Mouse (Mus musculus): ENCODE results near the gene Odf3b. TPM values are rescaled to one million over a fixed set of nuclear protein-coding genes. Genes with fewer than 3 reads are reported as not detected.

Gene Odf3b
- polyA plus RNA-seq, 1 experiment from 2014 or later, result 1.0 TPM

- H3K36me3 ChIP-seq (ENCODE audit: control insufficient read depth, insufficient read depth, low read length), result peaks cover 34% of the 10 kb centered on the region
- H3K27ac ChIP-seq (ENCODE audit: low read depth, low read length), result no peak overlapping the region
- peak overlapping the region; percentile 63; the same call in 1 of the 2 replicates for H3K4me3 ChIP-seq (ENCODE audit: low read depth, low read length)
- 86% methylated on average over 7 of the region's 7 CpGs for WGBS
- H3K9me3 ChIP-seq (ENCODE audit: control insufficient read depth, low read length), result no peaks in the 10 kb centered on the region
- H3K27me3 ChIP-seq (ENCODE audit: control insufficient read depth, insufficient read depth, low read length), result peaks cover 14% of the 10 kb centered on the region
- peak overlapping the region; percentile 71; the same call in 1 of the 2 replicates for H3K4me2 ChIP-seq (ENCODE audit: low read depth)
- DNase-seq (ENCODE audit: low spot score), result no peak
- H3K4me1 ChIP-seq (ENCODE audit: control insufficient read depth, insufficient read depth, low read length), result 0 out of 2 replicates have a peak, but pooled peaks cover 6% of the 10 kb centered on the region
- no peak for ATAC-seq (ENCODE audit: insufficient read depth, low FRiP score, low TSS enrichment)
- no peak overlapping the region for H3K9ac ChIP-seq (ENCODE audit: low read length)
These were observed 6.5 kb downstream of the Odf3b start for GRCm38 (mm10) chr15:89372536-89372935.

DNA sequence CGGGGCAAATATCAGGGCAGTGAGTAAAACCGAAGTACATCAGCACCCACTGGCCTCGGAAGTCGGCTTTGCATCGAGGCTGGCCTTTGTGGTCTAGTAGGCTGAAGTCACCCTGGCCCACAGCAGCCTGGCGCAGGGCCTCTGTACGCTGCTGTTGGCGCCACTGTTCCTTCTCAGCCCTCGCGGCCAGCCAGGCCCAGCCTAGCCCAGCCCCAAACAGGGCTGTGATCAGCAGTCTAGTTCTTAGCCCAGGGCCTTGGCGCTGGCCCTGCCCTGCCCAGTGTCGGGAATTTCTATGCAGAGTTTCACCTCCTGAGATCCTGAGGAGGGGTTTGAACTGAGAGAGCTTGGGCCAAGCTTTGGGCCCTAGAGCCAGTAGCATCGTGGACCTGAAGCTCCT is 7.0 kb downstream of the Odf3b start:
- no peaks in the 10 kb centered on the region for H3K9me3 ChIP-seq (ENCODE audit: control insufficient read depth, low read length)
- H3K4me3 ChIP-seq (ENCODE audit: low read depth, low read length), result no peak overlapping the region
- H3K27me3 ChIP-seq (ENCODE audit: control insufficient read depth, insufficient read depth, low read length), result peaks cover 10% of the 10 kb centered on the region
- H3K4me2 ChIP-seq (ENCODE audit: low read depth), result no peak overlapping the region; the same call in 1 of the 2 replicates
- 0 out of 2 replicates have a peak, but pooled peaks cover 6% of the 10 kb centered on the region for H3K4me1 ChIP-seq (ENCODE audit: control insufficient read depth, insufficient read depth, low read length)
- H3K27ac ChIP-seq (ENCODE audit: low read depth, low read length), result no peak overlapping the region
- H3K36me3 ChIP-seq (ENCODE audit: control insufficient read depth, insufficient read depth, low read length), result peaks cover 34% of the 10 kb centered on the region
- no peak for DNase-seq (ENCODE audit: low spot score)
- no peak overlapping the region for H3K9ac ChIP-seq (ENCODE audit: low read length)
- ATAC-seq (ENCODE audit: insufficient read depth, low FRiP score, low TSS enrichment), result no peak
- 92% methylated on average over 13 of the region's 13 CpGs for WGBS

DNA sequence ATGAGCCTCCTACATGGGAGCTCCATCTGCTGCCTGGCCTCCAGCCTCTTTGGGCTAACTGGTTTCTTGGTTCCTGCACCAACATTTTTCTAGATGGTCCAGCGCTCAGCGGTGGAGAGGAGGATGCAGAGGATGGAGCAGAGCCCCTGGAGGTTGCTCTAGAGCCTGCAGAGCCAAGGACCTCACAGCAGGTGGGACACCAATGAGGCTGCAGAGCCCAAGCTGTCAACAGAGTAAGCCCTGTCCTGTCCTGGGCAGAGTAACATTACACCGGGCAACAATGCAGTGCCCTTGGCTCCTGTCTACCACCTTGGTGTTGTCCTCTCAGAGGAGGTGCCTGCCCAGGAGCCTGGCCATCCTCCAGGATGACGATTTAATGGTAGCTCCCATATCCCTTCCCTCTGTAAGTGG is 13.9 kb downstream of the Odf3b start:
- no peak overlapping the region for H3K4me2 ChIP-seq (ENCODE audit: low read depth)
- no peak overlapping the region for H3K4me3 ChIP-seq (ENCODE audit: low read depth, low read length)
- no peak overlapping the region for H3K27ac ChIP-seq (ENCODE audit: low read depth, low read length)
- no peaks in the 10 kb centered on the region for H3K9me3 ChIP-seq (ENCODE audit: control insufficient read depth, low read length)
- ATAC-seq (ENCODE audit: insufficient read depth, low FRiP score, low TSS enrichment), result no peak
- H3K9ac ChIP-seq (ENCODE audit: low read length), result no peak overlapping the region
- WGBS, result 90% methylated on average over 4 of the region's 4 CpGs
- DNase-seq (ENCODE audit: low spot score), result no peak
- peaks cover 37% of the 10 kb centered on the region for H3K36me3 ChIP-seq (ENCODE audit: control insufficient read depth, insufficient read depth, low read length)
- no peaks in the 10 kb centered on the region for H3K27me3 ChIP-seq (ENCODE audit: control insufficient read depth, insufficient read depth, low read length)
- H3K4me1 ChIP-seq (ENCODE audit: control insufficient read depth, insufficient read depth, low read length), result no peaks in the 10 kb centered on the region

- Histone ChIP-seq H3K36me3 (ENCODE audit: control insufficient read depth, insufficient read depth, low read length) (peaks cover 22% of the 10 kb centered on the region), H3K4me2 (ENCODE audit: low read depth) (no peak overlapping the region), H3K27ac (ENCODE audit: low read depth, low read length) (no peak overlapping the region), H3K27me3 (ENCODE audit: control insufficient read depth, insufficient read depth, low read length) (no peaks in the 10 kb centered on the region), H3K9me3 (ENCODE audit: control insufficient read depth, low read length) (no peaks in the 10 kb centered on the region), H3K4me3 (ENCODE audit: low read depth, low read length) (no peak overlapping the region), H3K9ac (ENCODE audit: low read length) (no peak overlapping the region), H3K4me1 (ENCODE audit: control insufficient read depth, insufficient read depth, low read length) (no peaks in the 10 kb centered on the region)
- no peak for ATAC-seq (ENCODE audit: insufficient read depth, low FRiP score, low TSS enrichment)
- WGBS, result 90% methylated on average over 7 of the region's 7 CpGs
- DNase-seq (ENCODE audit: low spot score), result no peak
These were observed 16.0 kb downstream of the Odf3b start for GRCm38 (mm10) chr15:89363051-89363450.

DNA sequence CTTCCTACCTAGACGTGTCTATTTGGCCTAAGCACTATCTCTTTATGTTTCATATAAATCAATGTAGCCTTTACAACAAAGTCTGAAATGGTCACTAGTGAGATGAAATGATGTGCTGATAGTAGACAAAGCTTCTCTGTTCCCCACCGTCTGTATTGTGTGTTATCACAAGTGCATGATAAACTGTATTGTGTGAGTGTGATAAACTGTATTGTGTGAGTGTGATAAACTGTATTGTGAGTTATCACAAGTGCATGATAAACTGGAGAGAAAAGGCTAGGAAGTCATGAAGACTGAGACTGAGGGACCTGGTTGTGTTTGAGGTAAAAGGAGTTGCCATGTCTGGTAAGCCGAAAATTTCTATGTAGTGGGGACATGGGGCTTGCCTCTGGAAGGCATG is 20.3 kb downstream of the Odf3b start:
- 92% methylated on average over 3 of the region's 3 CpGs for WGBS
- H3K4me3 ChIP-seq (ENCODE audit: low read depth, low read length), result no peak overlapping the region
- peaks cover 13% of the 10 kb centered on the region for H3K4me1 ChIP-seq (ENCODE audit: control insufficient read depth, insufficient read depth, low read length)
- no peaks in the 10 kb centered on the region for H3K9me3 ChIP-seq (ENCODE audit: control insufficient read depth, low read length)
- H3K9ac ChIP-seq (ENCODE audit: low read length), result no peak overlapping the region
- H3K27ac ChIP-seq (ENCODE audit: low read depth, low read length), result no peak overlapping the region
- ATAC-seq (ENCODE audit: insufficient read depth, low FRiP score, low TSS enrichment) (no peak), DNase-seq (ENCODE audit: low spot score) (no peak)
- no peak overlapping the region for H3K4me2 ChIP-seq (ENCODE audit: low read depth)
- H3K27me3 ChIP-seq (ENCODE audit: control insufficient read depth, insufficient read depth, low read length), result no peaks in the 10 kb centered on the region
- peaks cover 10% of the 10 kb centered on the region for H3K36me3 ChIP-seq (ENCODE audit: control insufficient read depth, insufficient read depth, low read length)

GRCm38 (mm10) chr15:89356372-89356771 is 22.7 kb downstream of the Odf3b start:
- peaks cover 11% of the 10 kb centered on the region for H3K36me3 ChIP-seq (ENCODE audit: control insufficient read depth, insufficient read depth, low read length)
- H3K4me3 ChIP-seq (ENCODE audit: low read depth, low read length), result peak overlapping the region; percentile 74
- under 1% methylated on average over 15 of the region's 15 CpGs for WGBS
- H3K4me1 ChIP-seq (ENCODE audit: control insufficient read depth, insufficient read depth, low read length), result peaks cover 13% of the 10 kb centered on the region
- no peak overlapping the region for H3K27ac ChIP-seq (ENCODE audit: low read depth, low read length)
- DNase-seq (ENCODE audit: low spot score), result peak; percentile 89
- no peaks in the 10 kb centered on the region for H3K27me3 ChIP-seq (ENCODE audit: control insufficient read depth, insufficient read depth, low read length)
- no peaks in the 10 kb centered on the region for H3K9me3 ChIP-seq (ENCODE audit: control insufficient read depth, low read length)
- peak overlapping the region; percentile 45 for H3K4me2 ChIP-seq (ENCODE audit: low read depth)
- peak overlapping the region; percentile 80 for H3K9ac ChIP-seq (ENCODE audit: low read length)
- peak; percentile 52; the same call in 1 of the 2 replicates for ATAC-seq (ENCODE audit: insufficient read depth, low FRiP score, low TSS enrichment)

DNA sequence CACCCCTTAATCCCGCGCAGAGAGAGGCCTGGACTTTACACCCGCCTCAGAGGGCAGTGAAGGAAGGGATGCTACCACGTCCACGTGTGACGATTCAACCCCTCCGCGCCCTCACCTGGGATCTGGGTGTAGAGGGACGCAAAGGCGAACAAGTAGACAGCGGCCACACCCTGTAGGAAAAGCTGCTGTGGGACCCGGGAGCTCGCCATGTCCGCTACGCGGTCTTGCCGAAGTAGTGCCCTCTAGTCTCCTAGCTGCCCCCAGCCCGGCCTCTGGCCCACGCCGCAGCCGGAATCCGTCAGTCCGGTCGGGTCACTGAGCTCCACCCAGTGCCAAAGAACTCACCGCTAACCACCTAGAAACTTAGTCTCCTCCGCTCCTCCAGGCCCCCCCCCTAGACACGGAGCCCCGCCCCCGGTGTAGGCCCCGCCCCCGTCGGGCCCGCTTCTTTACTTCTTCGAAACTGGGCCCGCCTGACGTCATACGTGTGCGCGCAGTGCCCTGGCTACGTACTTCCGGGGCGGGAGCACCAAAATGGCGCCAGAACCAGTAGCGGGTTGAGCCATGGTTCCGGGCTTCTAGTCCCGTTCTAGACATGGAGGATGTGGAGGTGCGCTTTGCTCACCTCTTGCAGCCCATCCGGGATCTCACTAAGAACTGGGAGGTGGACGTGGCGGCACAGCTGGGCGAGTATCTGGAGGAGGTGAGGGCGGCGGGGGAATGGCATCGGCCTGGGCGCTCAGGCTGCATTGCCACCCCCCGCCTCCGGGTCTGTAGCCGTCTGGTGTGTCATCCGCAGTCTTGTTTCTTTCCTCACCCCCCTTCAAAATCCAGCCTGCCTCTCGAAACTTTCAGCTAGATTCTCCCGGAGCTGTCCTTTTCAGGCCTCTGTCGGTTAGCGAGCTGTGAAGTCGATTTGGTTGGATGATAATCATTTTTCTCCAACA is 23.6 kb downstream of the Odf3b start, which contains the start of the genes Lmf2 and Ncaph2:
Lmf2 (minus strand) TSS at position 419 of the 947 bp plus-strand sequence.
Ncaph2 (plus strand) TSS at position 479 of the 947 bp plus-strand sequence.
- Histone ChIP-seq H3K27ac (ENCODE audit: low read depth, low read length) (peak within 1 kb of the TSS; percentile 61; the same call in 1 of the 2 replicates), H3K9me3 (ENCODE audit: control insufficient read depth, low read length) (no peaks in the 10 kb centered on the region), H3K9ac (ENCODE audit: low read length) (peak within 1 kb of the TSS; percentile 80), H3K27me3 (ENCODE audit: control insufficient read depth, insufficient read depth, low read length) (no peaks in the 10 kb centered on the region), H3K4me2 (ENCODE audit: low read depth) (peak within 1 kb of the TSS; percentile 73), H3K4me3 (ENCODE audit: low read depth, low read length) (peak within 1 kb of the TSS; percentile 74), H3K4me1 (ENCODE audit: control insufficient read depth, insufficient read depth, low read length) (peaks cover 13% of the 10 kb centered on the region), H3K36me3 (ENCODE audit: control insufficient read depth, insufficient read depth, low read length) (peaks cover 12% of the 10 kb centered on the region)
- DNase-seq (ENCODE audit: low spot score) (peak; percentile 98), ATAC-seq (ENCODE audit: insufficient read depth, low FRiP score, low TSS enrichment) (peak; percentile 86)
- WGBS, result under 1% methylated on average over 64 of the region's 64 CpGs

DNA sequence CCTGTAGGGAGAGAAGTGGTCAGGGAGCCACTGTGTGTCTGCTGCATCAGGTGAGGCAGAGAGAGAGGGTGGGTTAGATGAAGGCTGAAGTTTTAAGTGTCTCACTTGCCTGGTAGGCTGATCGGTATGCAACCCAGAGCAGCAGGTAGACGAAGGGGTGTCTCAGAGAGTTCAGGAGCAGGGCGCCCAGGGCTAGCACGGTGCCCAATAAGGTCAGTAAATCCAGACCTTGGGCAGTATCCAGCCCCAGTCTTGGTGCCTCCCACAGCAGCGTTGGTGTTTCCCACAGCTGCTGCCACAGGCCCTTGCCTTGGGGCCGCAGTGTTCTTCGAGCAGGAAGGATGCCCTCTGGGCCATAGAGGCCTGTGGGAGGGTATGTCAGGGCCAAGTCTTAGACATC is 24.6 kb downstream of the Odf3b start:
- Histone ChIP-seq H3K9ac (ENCODE audit: low read length) (peak overlapping the region; percentile 80), H3K27me3 (ENCODE audit: control insufficient read depth, insufficient read depth, low read length) (no peaks in the 10 kb centered on the region), H3K4me3 (ENCODE audit: low read depth, low read length) (peak overlapping the region; percentile 74), H3K27ac (ENCODE audit: low read depth, low read length) (no peak overlapping the region), H3K4me2 (ENCODE audit: low read depth) (peak overlapping the region; percentile 73), H3K4me1 (ENCODE audit: control insufficient read depth, insufficient read depth, low read length) (peaks cover 13% of the 10 kb centered on the region), H3K36me3 (ENCODE audit: control insufficient read depth, insufficient read depth, low read length) (peaks cover 12% of the 10 kb centered on the region), H3K9me3 (ENCODE audit: control insufficient read depth, low read length) (no peaks in the 10 kb centered on the region)
- WGBS, result 77% methylated on average over 7 of the region's 7 CpGs
- ATAC-seq (ENCODE audit: insufficient read depth, low FRiP score, low TSS enrichment) (0 out of 2 replicates have a peak, but pooled peaks have one; percentile 5), DNase-seq (ENCODE audit: low spot score) (no peak)
